Mouse (Mus musculus) cortical plate, adult 2 months (tissue): ENCODE data around the gene Gpr180. TPM values are rescaled to one million over a fixed set of nuclear protein-coding genes. Genes with fewer than 3 reads are reported as not detected.

Source experiments
- H3K27ac ChIP-seq: fragments of 200-500 bp; 2 replicates; pipeline ENCODE4 v1.5.1; 2012; ENCODE audit warnings: low read length, control low read depth, inconsistent platforms; ENCODE audit not compliant: insufficient read depth
- H3K4me1 ChIP-seq: fragments of 200-500 bp; 2 replicates; pipeline ENCODE4 v1.6.1; 2011; ENCODE audit warnings: low read length; ENCODE audit not compliant: control insufficient read depth, insufficient read depth
- H3K4me3 ChIP-seq: fragments of 200-500 bp; 2 replicates; pipeline ENCODE4 v1.5.1; 2011; ENCODE audit warnings: mild to moderate bottlenecking, low read length, control low read depth; ENCODE audit not compliant: insufficient read depth
- CTCF ChIP-seq: fragments of 200-500 bp; IDR thresholded peaks from 2 replicates; pipeline ENCODE4 v1.5.1; 2011; ENCODE audit warnings: mild to moderate bottlenecking, control low read depth, low read length; ENCODE audit not compliant: insufficient read depth; ENCODE audit errors: extremely low read depth
- POLR2A ChIP-seq: fragments of 200-500 bp; IDR thresholded peaks from 2 replicates; pipeline ENCODE4 v1.6.1; 2011; ENCODE audit warnings: mild to moderate bottlenecking, low read length, control low read depth; ENCODE audit not compliant: insufficient read depth; ENCODE audit errors: extremely low read depth
- polyA plus RNA-seq: library from polyadenylated mRNA; depleted of rRNA; stranded (reverse); fragments of >200 nt; gene quantifications from 2 replicates; pipeline ENCODE4 v1.2.3, GENCODE M21; 2012

Gene Gpr180
- polyA plus RNA-seq, 1 experiment = 33.0 TPM

GRCm38 (mm10) chr14:118124771-118125170, 12.2 kb upstream of the Gpr180 start:
- no peak for TF ChIP-seq POLR2A
- TF ChIP-seq CTCF = no peak
- H3K4me1 ChIP-seq = peaks cover 1% of the 10 kb centered on the region; the same call in 1 of the 2 replicates
- no peak overlapping the region for H3K4me3 ChIP-seq
- H3K27ac ChIP-seq = no peak overlapping the region

GRCm38 (mm10) chr14:118126301-118126700, 10.7 kb upstream of the Gpr180 start:
- Histone ChIP-seq H3K4me1 (peaks cover 1% of the 10 kb centered on the region; the same call in 1 of the 2 replicates), H3K27ac (no peak overlapping the region), H3K4me3 (no peak overlapping the region)
- TF ChIP-seq POLR2A (no peak), CTCF (no peak)

GRCm38 (mm10) chr14:118131472-118131871, 5.5 kb upstream of the Gpr180 start:
- Histone ChIP-seq H3K27ac (no peak overlapping the region), H3K4me1 (peaks cover 1% of the 10 kb centered on the region; the same call in 1 of the 2 replicates), H3K4me3 (peak overlapping the region; percentile 77; the same call in 1 of the 2 replicates)
- TF ChIP-seq CTCF = no peak
- no peak for TF ChIP-seq POLR2A

GRCm38 (mm10) chr14:118131931-118132641, 4.9 kb upstream of the Gpr180 start:
- no peak overlapping the region for H3K27ac ChIP-seq
- peak overlapping the region; percentile 77 for H3K4me3 ChIP-seq
- peaks cover 1% of the 10 kb centered on the region; the same call in 1 of the 2 replicates for H3K4me1 ChIP-seq
- TF ChIP-seq CTCF = no peak
- no peak for TF ChIP-seq POLR2A

- peak; percentile 92 for TF ChIP-seq POLR2A
- no peak for TF ChIP-seq CTCF
- no peak within 1 kb of the TSS for H3K27ac ChIP-seq
Observed at GRCm38 (mm10) chr14:118132642-118132977, 4.3 kb upstream of the Gpr180 start, which contains the start of gene Tgds. TSS of gene Tgds (minus strand) at chr14:118132755.

GRCm38 (mm10) chr14:118137487-118137886, 529 bp downstream of the Gpr180 start:
- Histone ChIP-seq H3K27ac (no peak overlapping the region), H3K4me1 (peaks cover 3% of the 10 kb centered on the region; the same call in 1 of the 2 replicates), H3K4me3 (peak overlapping the region; percentile 67)
- no peak for TF ChIP-seq CTCF
- no peak for TF ChIP-seq POLR2A

More at GRCm38 (mm10) chr14:118132642-118132977, 4.3 kb upstream of the Gpr180 start, which contains the start of gene Tgds:
- Histone ChIP-seq H3K4me1 (peaks cover 1% of the 10 kb centered on the region; the same call in 1 of the 2 replicates), H3K4me3 (peak within 1 kb of the TSS; percentile 77)

GRCm38 (mm10) chr14:118142283-118142682, 5.3 kb downstream of the Gpr180 start:
- Histone ChIP-seq H3K4me1 (peaks cover 2% of the 10 kb centered on the region; the same call in 1 of the 2 replicates), H3K27ac (no peak overlapping the region), H3K4me3 (no peak overlapping the region)
- TF ChIP-seq CTCF (no peak), POLR2A (no peak)

GRCm38 (mm10) chr14:118148046-118148445, 11.1 kb downstream of the Gpr180 start:
- Histone ChIP-seq H3K4me1 (peaks cover 2% of the 10 kb centered on the region), H3K4me3 (no peak overlapping the region), H3K27ac (no peak overlapping the region)
- TF ChIP-seq CTCF (no peak), POLR2A (no peak)

- no peak overlapping the region for H3K4me3 ChIP-seq
- no peak for TF ChIP-seq POLR2A
- TF ChIP-seq CTCF = no peak
- H3K4me1 ChIP-seq = peaks cover 2% of the 10 kb centered on the region
- no peak overlapping the region for H3K27ac ChIP-seq
Observed at GRCm38 (mm10) chr14:118148554-118148953, 11.6 kb downstream of the Gpr180 start.
